Mouse (Mus musculus) embryo, embryonic 10 days (tissue): ENCODE measurements around the gene Drg1.

Experiments used
- DNase-seq: peaks from one replicate; pipeline ENCODE4 v3.0.0-alpha.2; 2015; ENCODE audit warnings: low spot score

Drg1 gene

DNA sequence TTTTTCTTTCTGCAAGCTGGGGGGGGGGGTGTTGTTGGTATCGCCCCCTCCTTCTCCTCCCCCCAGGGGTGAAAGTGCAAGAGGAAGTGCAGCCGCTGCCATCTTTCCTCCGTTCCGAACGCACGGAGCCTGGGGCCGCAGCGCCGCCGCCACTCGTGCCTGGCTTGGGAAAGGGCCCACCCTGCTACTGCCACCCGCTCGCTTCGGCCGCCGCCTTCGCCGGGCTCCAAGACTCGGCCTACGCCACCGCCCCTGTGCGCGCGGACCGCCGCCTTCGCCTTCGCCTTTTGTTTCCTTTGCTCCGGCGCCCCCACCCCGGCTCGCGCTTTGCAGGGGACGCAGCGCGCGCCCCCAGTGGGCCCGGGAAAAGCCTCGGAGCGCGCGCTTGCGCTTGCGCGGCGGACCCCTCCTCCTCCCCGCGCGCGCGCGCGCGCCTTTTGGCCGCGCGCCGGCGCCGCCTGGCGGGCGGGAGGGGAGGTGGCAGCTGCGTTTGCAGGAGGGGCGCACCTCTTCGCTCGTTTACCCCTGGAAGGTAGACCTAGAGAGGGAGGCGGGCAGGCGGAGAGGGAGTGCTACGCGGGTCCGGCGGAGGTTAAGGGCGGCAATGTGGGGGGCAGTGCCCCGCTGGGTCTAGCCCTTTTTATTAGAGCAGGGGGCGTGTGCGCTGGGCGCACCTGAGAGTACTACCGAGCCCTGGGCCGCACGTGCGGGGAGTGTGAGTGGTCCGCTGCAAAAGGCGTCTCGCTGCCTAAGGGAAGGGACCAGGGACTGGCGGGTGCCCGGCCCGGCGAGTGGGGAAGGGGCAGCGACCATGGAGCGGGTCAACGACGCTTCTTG lies 23.8 kb upstream of the Drg1 start:
- peak; percentile 84 for DNase-seq

DNA sequence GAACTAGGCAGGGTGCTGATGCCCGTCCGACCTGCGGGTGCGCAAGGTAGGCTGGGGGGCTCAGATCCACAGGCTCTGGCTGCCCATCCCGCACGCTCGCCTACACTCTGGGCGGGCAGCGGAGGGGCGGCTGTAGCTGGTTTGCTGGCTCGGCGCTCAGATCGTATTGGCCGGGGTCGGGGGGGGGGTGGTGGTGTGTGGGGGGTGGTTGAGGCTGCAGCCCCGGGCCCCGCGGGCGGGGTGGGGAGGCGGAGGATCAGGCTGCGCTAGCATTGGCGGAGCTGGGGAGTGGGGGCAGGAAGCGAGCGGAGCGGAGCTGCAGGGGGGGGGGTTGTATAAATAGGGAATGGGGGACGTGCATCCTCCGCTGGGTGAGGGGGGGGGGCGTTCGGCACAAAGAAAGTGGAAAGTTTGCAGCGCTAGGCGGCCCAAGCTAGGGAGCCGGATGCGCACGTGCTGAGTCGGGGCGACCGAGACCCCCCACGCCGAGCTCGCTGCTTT lies 23.1 kb upstream of the Drg1 start:
- DNase-seq = peak; percentile 87

DNA sequence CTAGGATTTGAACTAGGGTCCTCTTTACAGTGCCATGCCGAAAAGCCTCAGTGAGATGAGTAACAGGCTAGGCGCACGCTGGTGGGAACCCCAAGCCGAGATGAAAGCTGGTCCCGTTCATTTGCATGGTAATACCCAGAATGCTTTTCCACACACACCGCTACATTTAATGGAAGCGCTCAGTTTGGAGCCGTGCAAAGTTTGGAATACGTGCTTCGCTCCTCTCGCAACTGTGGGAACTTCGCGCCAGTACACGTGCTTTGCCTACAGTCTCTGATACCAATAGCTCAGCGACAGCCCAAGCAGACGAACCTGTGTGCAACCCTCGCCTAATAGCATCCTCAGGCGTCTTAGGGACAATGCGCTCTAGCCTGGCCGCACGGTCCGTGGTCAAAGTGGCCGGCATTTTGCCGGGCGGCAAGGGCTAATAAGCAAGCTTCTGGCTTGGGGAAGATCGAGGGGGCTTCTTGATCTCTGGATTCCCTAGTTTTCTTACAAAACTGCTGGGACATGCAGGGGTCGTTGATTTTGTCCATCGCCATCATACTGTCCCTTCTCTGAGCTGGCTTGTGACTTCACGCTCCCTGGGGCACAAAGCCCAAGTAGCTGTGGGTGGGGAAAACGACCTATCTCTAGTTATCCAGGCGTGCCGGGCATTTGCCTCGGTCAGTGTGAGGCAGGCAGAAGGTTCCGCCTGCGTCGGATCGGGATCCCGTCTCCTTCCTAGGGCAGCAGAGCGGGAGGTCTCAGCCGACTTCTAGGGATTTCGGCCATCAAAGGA lies 22.5 kb upstream of the Drg1 start, which contains the start of gene Patz1:
Patz1 (plus strand) TSS at position 354 of the 781 bp plus-strand sequence.
- peak; percentile 84 for DNase-seq

DNA sequence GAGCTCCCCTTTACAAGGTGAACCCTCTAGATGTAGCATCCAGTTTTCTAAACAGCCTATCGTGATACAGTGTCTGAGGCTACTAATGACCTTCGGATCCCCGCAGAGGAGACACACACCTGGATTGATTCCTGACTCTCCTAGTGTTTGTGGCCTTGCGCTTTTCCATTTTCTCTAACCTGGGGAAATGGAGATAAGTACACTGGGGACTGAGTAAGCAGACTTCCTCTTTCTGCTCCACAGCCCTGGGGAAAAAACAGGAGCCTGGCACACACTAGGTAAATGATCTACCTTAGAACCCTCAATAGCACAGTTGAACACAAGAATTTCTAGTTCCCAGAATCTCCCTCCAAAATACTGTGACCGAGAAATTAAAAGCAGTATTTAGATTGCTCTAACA lies 21.7 kb upstream of the Drg1 start:
- DNase-seq = no peak

DNA sequence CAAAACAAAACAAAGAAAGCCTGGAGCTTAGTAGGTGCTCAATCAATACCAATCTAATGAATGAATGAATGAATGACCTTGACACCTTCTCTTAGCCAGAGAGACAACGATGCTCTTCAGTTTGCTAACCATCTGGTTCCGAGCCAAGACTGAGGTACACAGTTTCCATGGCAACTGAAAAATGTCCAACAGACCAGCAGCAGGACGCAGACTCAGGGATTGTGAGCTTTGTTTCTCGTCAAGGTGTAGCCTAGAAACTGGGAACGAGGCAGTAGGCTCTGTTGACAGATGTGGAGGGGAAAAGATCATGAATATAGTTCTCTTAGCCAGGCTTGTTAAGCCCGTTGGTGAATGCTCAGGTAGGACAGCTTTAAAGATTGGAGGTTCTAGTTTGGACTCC lies 20.9 kb upstream of the Drg1 start:
- no peak for DNase-seq

DNA sequence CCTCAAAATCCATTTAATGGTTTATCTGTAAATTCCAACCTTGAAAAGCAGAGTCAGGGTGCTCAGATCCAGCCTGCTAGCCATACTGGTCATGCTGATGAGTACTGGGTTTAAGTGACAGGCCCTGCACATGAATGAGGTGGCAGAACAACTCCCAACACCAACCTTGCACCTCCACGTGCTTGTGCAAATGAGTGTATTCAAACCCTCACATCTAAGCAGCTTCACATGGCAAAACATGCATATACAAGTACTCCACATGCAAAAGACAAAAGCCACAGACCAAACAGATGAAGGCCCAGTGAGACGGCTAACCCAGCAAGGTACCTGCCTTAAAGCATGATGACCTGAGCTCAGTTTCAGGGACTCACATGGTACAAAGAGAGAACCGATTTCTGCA lies 19.7 kb upstream of the Drg1 start:
- no peak for DNase-seq

DNA sequence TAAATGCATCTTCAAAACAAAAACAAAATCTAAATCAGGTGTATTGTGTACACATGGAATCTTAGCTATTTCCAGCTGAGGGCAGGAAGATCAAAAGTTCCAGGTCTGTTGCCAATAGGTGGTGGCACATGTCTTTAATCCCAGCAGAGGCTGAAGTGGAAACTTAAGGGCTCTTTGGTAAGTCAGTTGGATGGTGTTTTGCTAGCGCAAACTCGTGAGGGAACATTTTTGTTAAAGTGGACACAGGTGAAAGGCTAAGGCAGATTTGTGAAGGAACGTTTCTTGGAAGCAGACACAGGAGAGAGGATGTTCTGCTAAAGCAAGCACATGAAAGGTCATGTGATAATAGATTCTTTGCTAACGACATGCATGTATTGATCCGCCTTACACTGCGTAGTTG lies 17.4 kb upstream of the Drg1 start:
- no peak for DNase-seq

DNA sequence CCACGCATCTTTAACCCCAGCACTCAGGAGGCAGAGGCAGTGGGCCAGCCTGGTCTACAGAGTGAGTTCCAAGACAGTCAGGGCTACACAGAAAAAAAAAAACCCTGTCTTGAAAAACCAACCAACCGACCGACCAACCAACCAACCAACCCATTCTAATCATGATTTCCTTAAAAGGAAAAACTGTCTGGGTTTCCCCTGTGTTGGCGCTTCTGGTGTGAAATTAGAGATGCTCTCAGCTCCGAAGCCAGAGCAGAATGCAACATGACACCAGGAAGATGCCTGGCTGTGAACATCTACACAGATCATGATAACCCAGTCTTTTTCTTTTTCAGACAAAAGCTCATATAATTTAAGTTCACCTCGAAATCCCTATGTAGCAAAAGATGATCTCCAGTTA lies 16.7 kb upstream of the Drg1 start:
- DNase-seq = no peak

DNA sequence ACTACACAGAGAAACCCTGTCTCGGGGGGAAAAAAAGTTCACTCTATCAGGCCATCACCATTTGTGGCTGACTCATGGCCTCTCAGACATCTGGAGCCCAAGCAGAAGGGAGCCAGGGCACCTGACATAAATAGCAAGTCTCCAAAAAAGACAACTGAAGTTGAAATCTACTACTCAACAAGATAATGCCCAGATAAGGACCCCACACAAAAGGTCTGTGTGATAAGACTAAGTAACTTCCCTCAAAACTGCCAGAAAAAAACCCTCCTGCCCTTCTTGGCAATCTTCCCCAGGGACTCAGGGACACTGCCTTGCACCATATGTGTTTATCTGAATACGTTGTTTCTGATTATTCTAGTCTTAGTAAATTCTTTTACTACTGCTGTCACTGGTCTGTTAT lies 13.5 kb upstream of the Drg1 start:
- DNase-seq = no peak

DNA sequence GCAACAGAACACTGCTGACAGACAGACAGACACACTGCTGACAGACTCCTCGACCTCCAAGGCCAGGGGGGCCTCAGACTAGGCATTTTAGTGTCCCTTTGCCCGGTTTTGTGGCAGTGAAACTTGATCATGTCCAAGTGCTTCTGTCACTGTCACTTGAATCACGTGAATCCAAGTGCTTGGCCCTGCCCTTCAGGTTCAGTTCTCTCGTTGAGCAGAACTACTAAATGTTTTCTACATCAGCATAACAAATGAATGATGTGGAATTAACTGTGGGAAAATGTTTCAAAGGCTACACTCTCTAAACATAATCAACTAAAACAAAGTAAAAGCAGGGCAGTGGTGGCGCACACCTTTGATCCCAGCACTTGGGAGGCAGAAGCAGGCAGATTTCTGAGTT lies 12.1 kb upstream of the Drg1 start:
- DNase-seq = no peak

DNA sequence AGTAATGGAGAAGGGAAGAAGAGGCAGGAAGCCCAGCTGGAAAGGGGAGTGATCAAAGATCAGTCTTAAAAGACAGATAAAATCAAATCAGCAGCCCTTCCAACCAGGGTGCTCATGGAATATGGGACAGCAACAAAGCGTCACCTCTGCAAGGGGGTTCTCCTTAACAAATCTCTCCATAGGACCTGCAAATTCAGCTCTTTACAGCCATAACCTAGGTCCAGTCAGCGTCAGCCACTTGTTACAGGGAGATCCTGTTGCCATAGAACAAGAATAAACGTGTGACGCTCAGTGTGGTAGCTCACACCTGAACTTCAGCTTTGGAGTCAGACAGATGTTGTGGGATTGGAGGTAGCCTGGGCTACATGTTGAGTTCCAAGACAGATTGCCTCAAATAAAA lies 3.0 kb upstream of the Drg1 start:
- no peak for DNase-seq

DNA sequence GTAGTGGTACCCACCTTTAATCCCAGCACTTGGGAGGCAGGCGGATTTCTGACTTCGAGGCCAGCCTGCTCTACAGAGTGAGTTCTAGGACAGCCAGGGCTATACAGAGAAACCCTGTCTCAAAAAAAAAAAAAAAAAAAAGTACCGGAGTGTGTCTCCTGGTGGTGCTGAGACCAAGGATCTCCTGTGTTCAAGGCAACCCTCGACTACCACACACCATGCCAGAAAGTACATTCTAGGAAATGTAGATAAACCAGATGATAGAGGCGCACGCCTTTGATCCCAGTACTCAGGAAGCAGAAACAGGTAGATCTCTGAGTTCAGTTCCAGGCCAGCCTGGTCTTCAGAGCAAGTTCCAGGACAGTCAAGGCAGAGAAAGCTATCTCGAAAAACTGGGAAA lies 918 bp upstream of the Drg1 start:
- no peak for DNase-seq

DNA sequence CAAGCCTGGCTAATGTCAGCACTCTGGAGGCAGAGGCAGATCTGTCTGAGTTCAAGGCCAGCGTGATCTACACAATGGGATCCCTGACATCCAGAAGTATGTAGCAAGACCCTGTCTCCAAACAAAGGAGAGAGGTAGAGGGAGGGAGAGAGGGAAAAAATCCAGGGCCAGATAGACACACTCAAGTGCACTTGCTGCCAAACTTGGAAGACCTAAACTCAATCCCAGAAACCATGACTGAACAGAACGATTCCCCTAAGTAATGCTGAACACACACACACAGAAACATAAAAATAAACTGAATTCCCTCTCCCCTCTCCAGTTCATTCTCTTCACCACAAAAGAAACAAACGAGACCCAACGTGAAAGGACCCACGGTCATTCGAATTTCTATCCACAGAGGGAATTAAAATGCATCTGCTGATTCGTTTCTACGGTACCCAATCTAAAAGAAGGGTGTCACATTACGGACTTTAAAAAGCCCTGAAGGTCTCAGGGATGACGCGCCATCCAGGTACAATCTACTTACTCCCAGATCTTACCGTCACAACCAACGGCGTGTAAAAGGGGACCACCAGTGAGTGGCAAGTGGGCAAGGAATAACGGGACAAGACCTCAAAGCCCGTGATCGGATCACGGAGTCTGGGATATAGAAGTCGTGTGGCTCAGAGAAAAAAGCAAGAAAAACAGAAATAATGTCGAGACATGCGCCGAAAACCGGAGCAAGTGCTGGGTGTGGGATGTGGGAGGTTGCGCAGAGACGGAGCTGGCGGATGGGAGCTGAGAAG lies 730 bp downstream of the Drg1 start:
- DNase-seq = peak; percentile 75

DNA sequence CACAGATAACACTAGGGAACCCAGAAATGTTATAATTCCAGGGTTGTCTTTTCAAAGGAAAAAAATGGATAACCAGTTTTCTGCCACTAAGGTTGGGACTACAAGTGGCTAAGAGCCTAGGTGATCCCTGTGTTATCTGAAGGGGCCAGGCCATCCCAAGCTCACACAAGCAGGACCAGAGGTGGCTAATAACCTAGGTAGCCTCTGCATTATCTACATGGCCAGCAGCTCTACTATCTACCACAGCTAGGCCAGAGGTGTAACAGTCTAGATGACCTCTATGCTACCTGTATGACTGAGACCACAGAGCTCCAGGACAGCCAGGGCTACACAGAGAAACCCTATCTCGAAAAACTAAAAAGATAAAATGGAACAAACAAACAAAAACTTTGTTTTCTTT lies 6.7 kb downstream of the Drg1 start:
- no peak for DNase-seq

DNA sequence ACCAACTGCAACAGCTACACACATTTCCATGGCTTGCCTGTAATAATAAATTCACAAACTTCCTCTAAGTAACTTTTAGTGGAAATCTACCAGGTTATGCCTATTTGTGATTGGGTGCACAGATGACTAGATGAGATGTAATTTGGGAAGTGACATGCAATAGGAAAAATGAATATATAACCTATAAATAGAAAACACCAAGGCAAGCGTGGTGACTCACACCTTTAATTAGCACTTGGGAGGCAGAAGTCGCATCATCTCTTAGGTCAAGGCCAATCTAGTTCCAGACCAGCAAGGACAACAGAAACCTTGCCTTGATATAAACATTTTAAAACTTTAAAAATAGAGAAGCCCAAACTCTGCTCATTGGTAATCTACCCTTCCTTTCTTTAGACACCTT lies 18.8 kb downstream of the Drg1 start:
- DNase-seq = no peak

DNA sequence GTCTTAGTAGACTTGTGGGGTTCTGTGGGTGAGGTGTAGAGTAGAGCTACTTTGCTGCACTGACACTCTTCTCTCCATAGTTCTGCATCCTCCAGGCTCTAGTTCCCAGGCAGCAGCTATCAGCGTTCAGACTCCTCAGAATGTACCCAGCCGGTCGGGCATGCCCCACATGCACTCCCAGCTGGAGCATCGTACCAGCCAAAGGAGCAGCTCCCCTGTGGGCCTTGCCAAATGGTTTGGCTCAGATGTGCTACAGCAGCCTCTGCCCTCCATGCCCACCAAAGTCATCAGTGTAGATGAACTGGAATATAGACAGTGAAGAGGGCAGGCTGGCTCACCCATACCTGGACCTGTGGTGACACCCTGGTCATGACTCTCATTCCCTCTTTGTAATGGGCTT lies 22.4 kb downstream of the Drg1 start:
- DNase-seq = no peak

DNA sequence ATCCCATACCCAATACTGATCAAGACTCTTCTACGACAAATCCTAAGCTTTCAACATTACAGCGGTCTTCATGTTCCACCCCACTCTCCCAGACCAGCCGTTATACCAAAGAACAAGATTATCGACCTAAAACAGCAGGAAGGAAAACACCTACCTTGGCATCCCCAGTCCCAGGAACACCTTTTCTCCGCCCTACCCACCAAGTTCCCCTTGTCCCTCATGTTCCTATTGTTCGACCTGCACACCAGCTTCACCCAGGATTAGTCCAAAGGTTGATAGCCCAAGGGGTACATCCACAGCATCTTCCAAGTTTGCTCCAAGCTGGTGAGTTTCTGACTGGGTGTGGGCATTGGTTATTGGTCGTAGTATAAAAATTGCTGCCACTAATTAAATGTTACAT lies 23.8 kb downstream of the Drg1 start:
- no peak for DNase-seq

DNA sequence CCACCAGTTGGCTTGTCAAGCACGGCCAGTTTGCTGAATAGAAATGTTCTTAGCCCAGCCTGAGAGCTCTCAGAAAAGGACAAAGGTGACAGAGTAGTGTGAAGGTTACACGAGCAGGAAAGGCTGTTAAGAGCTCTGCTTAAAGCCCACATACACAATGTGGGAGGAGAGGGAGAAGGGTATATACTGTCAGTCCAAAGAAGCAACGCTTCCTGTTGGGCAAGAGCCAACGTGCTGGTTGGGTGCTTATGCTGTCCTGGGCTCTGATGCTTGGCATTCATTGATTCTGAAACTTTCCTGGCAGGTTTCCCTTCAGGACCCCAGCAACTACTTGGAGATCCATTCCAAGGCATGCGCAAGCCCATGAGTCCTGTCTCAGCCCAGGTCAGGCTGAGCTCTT lies 30.9 kb downstream of the Drg1 start:
- no peak for DNase-seq

DNA sequence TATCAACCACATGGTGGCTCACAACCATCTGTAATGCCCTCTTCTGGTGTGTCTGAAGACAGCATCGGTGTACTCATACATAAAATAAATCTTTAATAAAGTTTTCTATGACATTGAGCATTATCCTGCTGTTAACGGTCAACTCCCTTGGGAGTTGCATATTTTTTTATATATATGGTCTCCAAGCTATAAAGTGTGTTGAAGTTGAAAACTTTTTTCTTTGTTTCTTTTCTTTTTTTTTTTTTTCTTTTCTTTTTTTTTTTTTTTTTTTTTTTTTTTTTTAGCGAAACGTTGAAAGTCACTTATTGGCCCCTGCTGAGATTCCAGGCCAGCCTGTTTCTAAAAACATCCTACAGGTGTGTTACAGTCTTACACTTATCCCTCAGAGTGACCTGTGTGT lies 32.5 kb downstream of the Drg1 start:
- no peak for DNase-seq

DNA sequence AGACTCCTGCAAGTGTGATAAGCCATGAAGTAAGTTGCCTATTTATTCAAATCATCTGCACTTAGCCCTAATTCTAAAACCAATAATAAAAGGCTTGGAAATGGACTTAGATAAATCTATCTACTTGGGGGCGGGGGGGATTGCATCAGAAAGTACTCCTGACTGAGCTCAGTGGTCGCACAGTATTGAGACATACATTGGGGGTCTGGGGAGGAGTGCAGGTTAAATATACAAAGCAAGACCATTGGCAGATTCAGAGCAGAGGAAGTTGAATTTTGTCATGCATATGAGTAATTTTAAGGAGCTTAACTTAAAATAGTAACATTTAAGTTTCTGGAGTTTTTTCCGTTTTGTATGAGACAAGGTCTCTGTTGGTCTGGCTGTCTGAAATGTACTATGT lies 34.0 kb downstream of the Drg1 start:
- DNase-seq = no peak

DNA sequence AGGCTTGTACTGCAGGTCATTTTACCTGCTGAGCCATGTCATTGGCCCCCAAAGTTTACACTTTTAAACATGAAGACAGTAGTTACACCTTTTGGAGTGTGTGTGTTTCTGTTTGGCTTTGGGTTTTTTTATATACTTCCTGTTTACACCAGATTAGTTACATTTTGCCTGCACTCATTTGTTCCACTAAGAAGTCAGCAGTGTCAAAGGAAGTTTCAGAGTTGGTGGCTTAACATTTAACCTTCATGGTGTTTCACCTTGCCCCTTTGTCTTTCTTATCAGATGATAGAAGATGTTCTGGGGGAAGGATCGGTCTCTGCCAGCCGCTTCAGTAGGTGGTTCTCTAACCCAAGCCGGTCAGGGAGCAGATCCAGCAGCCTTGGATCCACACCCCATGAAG lies 39.1 kb downstream of the Drg1 start:
- no peak for DNase-seq

DNA sequence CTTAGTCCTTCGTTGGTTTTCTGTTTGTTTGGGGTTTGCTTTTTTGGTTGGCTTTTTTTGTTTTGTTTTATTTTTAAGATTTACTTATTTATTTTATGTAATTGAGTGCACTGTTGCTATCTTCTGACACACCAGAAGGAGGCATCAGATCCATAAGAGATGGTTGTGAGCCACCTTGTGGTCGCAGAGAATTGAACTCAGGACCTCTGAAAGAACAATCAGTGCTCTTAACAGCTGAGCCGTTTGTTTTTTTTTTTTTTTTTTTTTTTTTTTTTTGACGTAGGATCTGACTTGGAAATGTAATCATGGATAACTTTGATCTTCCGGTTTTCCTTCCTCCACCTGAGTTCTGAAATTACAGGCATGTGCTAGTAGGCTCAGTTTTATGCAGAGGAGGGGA lies 43.1 kb downstream of the Drg1 start:
- DNase-seq = no peak

DNA sequence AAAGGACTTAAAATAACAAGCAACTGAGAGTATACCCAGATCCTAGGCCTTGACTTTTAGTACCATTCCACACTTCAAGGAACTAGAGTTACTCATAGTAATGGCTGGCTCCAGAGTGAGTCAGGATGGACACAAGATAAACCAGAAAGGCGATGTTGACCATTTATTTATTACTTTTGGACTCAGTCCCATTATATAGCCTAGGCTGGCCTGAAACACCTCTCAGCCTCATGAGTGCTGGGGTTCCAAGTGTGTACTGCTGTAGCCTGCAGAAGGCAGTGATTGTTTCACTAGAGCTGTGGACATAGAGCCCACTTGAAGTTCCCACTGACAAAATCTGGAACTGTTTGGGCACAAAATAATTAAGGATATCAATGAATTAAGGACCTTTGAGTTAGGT lies 53.7 kb downstream of the Drg1 start:
- no peak for DNase-seq
